Mouse (Mus musculus) G1E (cell line): Measurements from ENCODE around the gene Trim69.

Source experiments
- CTCF ChIP-seq: IDR thresholded peaks from 2 replicates; pipeline ENCODE4 v1.5.1; 2012; ENCODE audit warnings: low read depth, low read length, inconsistent platforms, mixed read lengths
- GATA2 ChIP-seq: IDR thresholded peaks from 2 replicates; pipeline ENCODE4 v1.6.1; 2012; ENCODE audit warnings: low read depth, low read length, inconsistent platforms, borderline replicate concordance

- TF ChIP-seq CTCF (no peak), GATA2 (no peak)
Measured at GRCm38 (mm10) chr2:122210534-122211228, 50.2 kb downstream of the Trim69 start.
